Mouse (Mus musculus) kidney, adult 18-20 months (tissue): ENCODE results near the gene Prkce.

Source experiments
- DNase-seq: peaks from one replicate; pipeline ENCODE4 v3.0.0; 2021

Prkce gene

GRCm38 (mm10) chr17:86226198-86226597, 58.6 kb downstream of the Prkce start:
- DNase-seq, result no peak

- no peak for DNase-seq
Observed at GRCm38 (mm10) chr17:86226635-86227034, 59.0 kb downstream of the Prkce start.

- no peak for DNase-seq
Observed at GRCm38 (mm10) chr17:86227389-86227788, 59.8 kb downstream of the Prkce start.

- no peak for DNase-seq
Observed at GRCm38 (mm10) chr17:86228850-86229249, 61.3 kb downstream of the Prkce start.

GRCm38 (mm10) chr17:86230141-86230633, 62.6 kb downstream of the Prkce start:
- no peak for DNase-seq

GRCm38 (mm10) chr17:86231741-86232179, 64.2 kb downstream of the Prkce start:
- peak; percentile 30 for DNase-seq

- no peak for DNase-seq
Observed at GRCm38 (mm10) chr17:86232248-86232647, 64.7 kb downstream of the Prkce start.

GRCm38 (mm10) chr17:86234587-86235150, 67.1 kb downstream of the Prkce start:
- DNase-seq, result no peak

- DNase-seq, result no peak
Observed at GRCm38 (mm10) chr17:86236026-86236712, 68.6 kb downstream of the Prkce start.

GRCm38 (mm10) chr17:86236861-86237763, 69.5 kb downstream of the Prkce start:
- DNase-seq, result peak; percentile 86

GRCm38 (mm10) chr17:86242291-86242690, 74.7 kb downstream of the Prkce start:
- no peak for DNase-seq

- DNase-seq, result no peak
Observed at GRCm38 (mm10) chr17:86243109-86243527, 75.5 kb downstream of the Prkce start.

GRCm38 (mm10) chr17:86244397-86244796, 76.8 kb downstream of the Prkce start:
- no peak for DNase-seq

GRCm38 (mm10) chr17:86248832-86249231, 81.2 kb downstream of the Prkce start:
- no peak for DNase-seq

- DNase-seq, result no peak
Observed at GRCm38 (mm10) chr17:86249499-86250405, 82.2 kb downstream of the Prkce start.

- DNase-seq, result no peak
Observed at GRCm38 (mm10) chr17:86250406-86250905, 82.9 kb downstream of the Prkce start.

GRCm38 (mm10) chr17:86253884-86254283, 86.3 kb downstream of the Prkce start:
- DNase-seq, result no peak

- DNase-seq, result peak; percentile 57
Observed at GRCm38 (mm10) chr17:86254285-86254684, 86.7 kb downstream of the Prkce start.

GRCm38 (mm10) chr17:86254978-86255377, 87.4 kb downstream of the Prkce start:
- DNase-seq, result no peak

- DNase-seq, result no peak
Observed at GRCm38 (mm10) chr17:86256730-86257131, 89.1 kb downstream of the Prkce start.

- no peak for DNase-seq
Observed at GRCm38 (mm10) chr17:86261067-86261466, 93.5 kb downstream of the Prkce start.
